Mouse (Mus musculus) spleen, adult 2 months (tissue): ENCODE results near the gene Mepce. TPM values are rescaled to one million over a fixed set of nuclear protein-coding genes. Genes with fewer than 3 reads are reported as not detected.

Experiments
- DNase-seq, 2 experiments: peaks; one replicate each; pipeline versions ENCODE4 v3.0.0 to v3.0.0-alpha.2; 2012 to 2021; ENCODE audit warnings: low spot score in 2 of 2, low read depth in 1 of 2
- H3K27ac ChIP-seq: fragments of 200-500 bp; 2 replicates; pipeline ENCODE4 v1.5.1; 2012; ENCODE audit warnings: low read length, inconsistent platforms; ENCODE audit not compliant: insufficient read depth
- H3K27me3 ChIP-seq: fragments of 200-500 bp; 2 replicates; pipeline ENCODE4 v1.6.1; 2012; ENCODE audit warnings: mild to moderate bottlenecking, moderate library complexity, low read length, inconsistent platforms; ENCODE audit not compliant: control insufficient read depth, insufficient read depth
- H3K36me3 ChIP-seq: fragments of 200-500 bp; 2 replicates; pipeline ENCODE4 v1.6.1; 2012; ENCODE audit warnings: mild to moderate bottlenecking, low read length, inconsistent platforms; ENCODE audit not compliant: control insufficient read depth, insufficient read depth
- H3K4me1 ChIP-seq: fragments of 200-500 bp; 2 replicates; pipeline ENCODE4 v1.6.1; 2011; ENCODE audit warnings: inconsistent platforms; ENCODE audit not compliant: control insufficient read depth, insufficient read depth, insufficient read length
- H3K4me3 ChIP-seq: fragments of 200-500 bp; 2 replicates; pipeline ENCODE4 v1.5.1; 2011; ENCODE audit warnings: mild to moderate bottlenecking, inconsistent platforms; ENCODE audit not compliant: insufficient read depth, insufficient read length; ENCODE audit errors: extremely low read depth
- CTCF ChIP-seq: fragments of 200-500 bp; IDR thresholded peaks from 2 replicates; pipeline ENCODE4 v1.5.1; 2011; ENCODE audit warnings: mild to moderate bottlenecking, inconsistent platforms; ENCODE audit not compliant: insufficient read depth, insufficient read length, insufficient replicate concordance; ENCODE audit errors: extremely low read depth
- POLR2A ChIP-seq: fragments of 200-500 bp; IDR thresholded peaks from 2 replicates; pipeline ENCODE4 v1.6.1; 2011; ENCODE audit warnings: low read depth, low read length, inconsistent platforms
- WGBS: fragments of 180-500 bp; shearing (Covaris S2); methylation state at CpG from one replicate; pipeline ENCODE4 v1.1.7; 2018; 5-methylcytosine and 5-hydroxymethylcytosine counted together
- polyA plus RNA-seq: library from polyadenylated mRNA; depleted of rRNA; stranded (reverse); fragments of >200 nt; gene quantifications from 2 replicates; pipeline ENCODE4 v1.2.3, GENCODE M21; 2012

The Mepce gene
- polyA plus RNA-seq, 1 experiment = 36.9 TPM

- H3K36me3 ChIP-seq = peaks cover 22% of the 10 kb centered on the region
- H3K27ac ChIP-seq = no peak overlapping the region
- no peak for TF ChIP-seq CTCF
- no peak for TF ChIP-seq POLR2A
- no peaks in the 10 kb centered on the region for H3K27me3 ChIP-seq
- H3K4me3 ChIP-seq = no peak overlapping the region
- H3K4me1 ChIP-seq = peaks cover 19% of the 10 kb centered on the region
- no peak for DNase-seq
- WGBS = 78% methylated on average over 13 of the region's 13 CpGs
These were observed 4.5 kb downstream of the Mepce start for GRCm38 (mm10) chr5:137782776-137783522.

GRCm38 (mm10) chr5:137781661-137782060 lies 5.8 kb downstream of the Mepce start:
- WGBS = 91% methylated on average over 7 of the region's 7 CpGs
- TF ChIP-seq POLR2A = no peak
- no peak for TF ChIP-seq CTCF

GRCm38 (mm10) chr5:137779053-137779933 lies 8.2 kb downstream of the Mepce start:
- Histone ChIP-seq H3K4me1 (peaks cover 16% of the 10 kb centered on the region), H3K27ac (peak overlapping the region; percentile 73), H3K27me3 (no peaks in the 10 kb centered on the region), H3K36me3 (peaks cover 21% of the 10 kb centered on the region), H3K4me3 (peak overlapping the region; percentile 71)
- TF ChIP-seq CTCF = no peak
- TF ChIP-seq POLR2A = no peak
- under 1% methylated on average over 80 of the region's 83 CpGs for WGBS
- no peak for DNase-seq

More at GRCm38 (mm10) chr5:137781661-137782060, 5.8 kb downstream of the Mepce start:
- DNase-seq = no peak
- peaks cover 22% of the 10 kb centered on the region for H3K4me1 ChIP-seq
- no peak overlapping the region for H3K4me3 ChIP-seq
- H3K27ac ChIP-seq = no peak overlapping the region
- no peaks in the 10 kb centered on the region for H3K27me3 ChIP-seq
- peaks cover 22% of the 10 kb centered on the region for H3K36me3 ChIP-seq

- under 1% methylated on average over 30 of the region's 31 CpGs for WGBS
- Histone ChIP-seq H3K4me3 (peak within 1 kb of the TSS; percentile 71), H3K27me3 (no peaks in the 10 kb centered on the region), H3K27ac (peak within 1 kb of the TSS; percentile 73), H3K36me3 (peaks cover 18% of the 10 kb centered on the region), H3K4me1 (peaks cover 10% of the 10 kb centered on the region)
- TF ChIP-seq CTCF = no peak
- peak; percentile 66 for TF ChIP-seq POLR2A
- DNase-seq = peak; percentile 87 to 94
These were observed 8.8 kb downstream of the Mepce start, which contains the start of gene Ppp1r35 for GRCm38 (mm10) chr5:137778635-137779034. Gene Ppp1r35 (plus strand): TSS chr5:137778849.

- Histone ChIP-seq H3K27ac (no peak overlapping the region), H3K27me3 (no peaks in the 10 kb centered on the region), H3K4me3 (no peak overlapping the region), H3K4me1 (peaks cover 9% of the 10 kb centered on the region), H3K36me3 (peaks cover 11% of the 10 kb centered on the region)
- TF ChIP-seq CTCF = no peak
- no peak for TF ChIP-seq POLR2A
- WGBS = 82% methylated on average over 7 of the region's 7 CpGs
- no peak for DNase-seq
These were observed 10.1 kb downstream of the Mepce start for GRCm38 (mm10) chr5:137777267-137777845.

DNA sequence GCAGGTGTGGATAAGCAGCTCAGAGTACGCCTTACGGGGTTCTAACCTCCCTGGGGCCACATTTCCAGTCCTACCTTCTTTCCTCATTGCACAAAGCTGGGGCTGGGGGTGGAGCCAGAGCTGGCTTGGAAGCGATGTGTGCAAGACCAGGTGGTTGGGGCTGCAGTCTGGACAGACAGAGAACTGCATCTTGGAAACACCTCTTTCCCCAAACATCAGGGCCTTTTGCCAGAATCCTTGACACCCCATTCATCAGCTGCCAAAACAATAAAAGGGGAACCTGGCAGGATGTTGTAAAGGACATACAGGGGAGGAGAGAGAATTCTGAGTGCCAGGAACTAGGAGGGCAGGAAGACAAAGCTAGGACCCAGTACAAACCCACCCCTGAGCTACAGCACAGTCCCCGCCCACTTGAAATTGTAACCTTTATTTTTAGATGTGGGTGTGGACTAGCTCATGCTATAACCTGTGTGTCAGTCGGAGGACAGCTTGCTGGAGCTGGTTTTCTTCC lies 11.0 kb downstream of the Mepce start:
- TF ChIP-seq POLR2A (no peak), CTCF (no peak)
- H3K27me3 ChIP-seq = no peaks in the 10 kb centered on the region
- peaks cover 2% of the 10 kb centered on the region for H3K36me3 ChIP-seq
- H3K27ac ChIP-seq = peak overlapping the region; percentile 27
- H3K4me3 ChIP-seq = no peak overlapping the region
- WGBS = 12% methylated on average over 5 of the region's 5 CpGs
- H3K4me1 ChIP-seq = peaks cover 9% of the 10 kb centered on the region
- no peak for DNase-seq
